30 mouse cellular contexts compared by ENCODE assay signal in genomic region chr3:51756283-51756682, GRCm38 (mm10).
DNase-seq lines count a peak whose midpoint lies in the region; ATAC-seq lines count a peak whose summit lies in the region.
"Had no signal": no experiment of that assay in that cellular context is flagged by ENCODE, and none has a peak within 500 bp of the region (broad histone marks: within the 10 kb centered on the region; RNA-seq: fewer than 3 reads in every experiment).

No protein-coding gene starts in this region.

- no peaks in the 10 kb centered on the region for H3K36me3 ChIP-seq in heart, embryonic 14.5 days (ENCODE audit: control insufficient read depth, insufficient read depth, low read length)
- H3K36me3 ChIP-seq in lung, embryonic 16.5 days (ENCODE audit: control insufficient read depth, insufficient read depth, low read length), result no peaks in the 10 kb centered on the region
- H3K36me3 ChIP-seq: embryonic facial prominence, embryonic 12.5 days; embryonic facial prominence, embryonic 15.5 days; G1E; heart, embryonic 15.5 days; hindbrain, embryonic 10.5 days; hindbrain, embryonic 13.5 days had no signal

- no peak for DNase-seq in heart, adult 9 months (ENCODE audit: low spot score in 2 of 2)
- no peak for DNase-seq in lung, postnatal 10 days
- DNase-seq in lung, postnatal 36 days, result peak; percentile 53
- DNase-seq in adrenal gland, adult (ENCODE audit: inconsistent age in 2 of 2, low spot score in 1 of 2), result no peak
- DNase-seq: adrenal gland, adult 2 months; adrenal gland, postnatal 14 days; B cell, adult 2 months; cerebellum, adult 11 months; cerebellum, adult 2 months; cerebellum, adult 9-11 months; cerebellum, postnatal 25 days; forebrain, postnatal 0 days; gastrocnemius, adult 2 months; gastrocnemius, postnatal 14 days; heart, adult 18-20 months; heart, postnatal 10 days; heart, postnatal 36 days had no signal

- peaks cover 8 to 14% of the 10 kb centered on the region in 2 experiments for H3K4me1 ChIP-seq in heart, embryonic 14.5 days (ENCODE audit: control insufficient read depth in 2 of 2, insufficient read depth in 2 of 2, low read length in 2 of 2)
- peaks cover 7% of the 10 kb centered on the region for H3K4me1 ChIP-seq in lung, embryonic 16.5 days (replicated peaks; ENCODE audit: control insufficient read depth, insufficient read depth, low read length)
- H3K4me1 ChIP-seq: embryonic facial prominence, embryonic 15.5 days had no signal

- no peak for ATAC-seq in heart, embryonic 14.5 days (ENCODE audit: insufficient number of reproducible peaks, insufficient read depth, low FRiP score, low read depth)
- ATAC-seq in lung, embryonic 16.5 days (ENCODE audit: low read depth), result peak; percentile 46; the same call in 1 of the 2 replicates
- ATAC-seq: forebrain, embryonic 14.5 days; forebrain, postnatal 0 days; hindbrain, embryonic 16.5 days; Patski had no signal

- no peak overlapping the region for H3K4me2 ChIP-seq in heart, embryonic 14.5 days (ENCODE audit: low read length)
- no peak overlapping the region for H3K4me2 ChIP-seq in lung, embryonic 16.5 days (ENCODE audit: low read depth, low read length)
- H3K4me2 ChIP-seq: embryonic facial prominence, embryonic 12.5 days; embryonic facial prominence, embryonic 15.5 days; heart, embryonic 11.5 days; heart, embryonic 15.5 days; hindbrain, embryonic 13.5 days had no signal

- no peak overlapping the region for H3K4me3 ChIP-seq in heart, embryonic 14.5 days (ENCODE audit: control insufficient read depth in 1 of 2, insufficient read depth in 1 of 2, low read depth in 1 of 2, low read length in 2 of 2)
- no peak overlapping the region for H3K4me3 ChIP-seq in lung, embryonic 16.5 days (ENCODE audit: low read length)
- H3K4me3 ChIP-seq: embryonic facial prominence, embryonic 12.5 days; embryonic facial prominence, embryonic 15.5 days; gastrocnemius, adult 2 months; heart, embryonic 15.5 days; hindbrain, embryonic 10.5 days; hindbrain, embryonic 13.5 days had no signal

- WGBS in heart, embryonic 14.5 days, result 66% methylated on average over 5 of the region's 5 CpGs
- WGBS in lung, embryonic 16.5 days, result 62% methylated on average over 5 of the region's 5 CpGs

- 0 out of 2 replicates have a peak overlapping the region, but pooled peaks have one; percentile 16 for H3K9ac ChIP-seq in heart, embryonic 14.5 days (ENCODE audit: low read length)
- no peak overlapping the region for H3K9ac ChIP-seq in lung, embryonic 16.5 days (ENCODE audit: low read length)
- H3K9ac ChIP-seq: embryonic facial prominence, embryonic 12.5 days; embryonic facial prominence, embryonic 15.5 days; forebrain, postnatal 0 days; heart, embryonic 15.5 days; hindbrain, embryonic 13.5 days had no signal

- H3K27ac ChIP-seq in heart, embryonic 14.5 days (replicated peaks in 1 of 2; ENCODE audit: control insufficient read depth in 1 of 2, insufficient read depth in 1 of 2, low read depth in 2 of 2, low read length in 2 of 2), result no peak overlapping the region; a peak in 1 of 4 replicates
- H3K27ac ChIP-seq in lung, embryonic 16.5 days (ENCODE audit: low read length), result no peak overlapping the region
- H3K27ac ChIP-seq: embryonic facial prominence, embryonic 12.5 days; embryonic facial prominence, embryonic 15.5 days; gastrocnemius, adult 2 months; heart, embryonic 15.5 days; hindbrain, embryonic 10.5 days; hindbrain, embryonic 13.5 days had no signal

- H3K27me3 ChIP-seq in heart, embryonic 14.5 days (ENCODE audit: control insufficient read depth, insufficient read depth, low read length), result no peaks in the 10 kb centered on the region
- H3K27me3 ChIP-seq in lung, embryonic 16.5 days (ENCODE audit: control insufficient read depth, insufficient read depth, low read depth, low read length), result no peaks in the 10 kb centered on the region
- H3K27me3 ChIP-seq: CH12.LX; embryonic facial prominence, embryonic 12.5 days; embryonic facial prominence, embryonic 15.5 days; heart, embryonic 15.5 days; hindbrain, embryonic 13.5 days; Patski had no signal

- no peaks in the 10 kb centered on the region; the same call in 1 of the 2 replicates for H3K9me3 ChIP-seq in heart, embryonic 14.5 days (ENCODE audit: control insufficient read depth, low read length)
- no peaks in the 10 kb centered on the region for H3K9me3 ChIP-seq in lung, embryonic 16.5 days (ENCODE audit: control insufficient read depth, low read length)
- H3K9me3 ChIP-seq: embryonic facial prominence, embryonic 12.5 days; embryonic facial prominence, embryonic 15.5 days; G1E; heart, embryonic 15.5 days; hindbrain, embryonic 10.5 days; hindbrain, embryonic 13.5 days had no signal
